Mouse (Mus musculus) activated CD4-positive, CD25-positive, alpha-beta regulatory T cell, adult 4 months (primary cell): ENCODE results near the gene Sox14. TPM values are rescaled to one million over a fixed set of nuclear protein-coding genes. Genes with fewer than 3 reads are reported as not detected.

Experiments used
- ATAC-seq: one replicate; pipeline ENCODE4 v1.8.0; 2017
- polyA plus RNA-seq, 2 experiments: library from polyadenylated mRNA; unstranded; fragments of 100-300 nt; shearing (Covaris generic); gene quantifications; one replicate each; pipeline ENCODE4 v1.2.1; 2017

Gene Sox14
- not detected for polyA plus RNA-seq

- ATAC-seq: no peak
Observed at GRCm38 (mm10) chr9:99875618-99876372, at the start of gene Sox14. Sox14 (minus strand) TSS chr9:99876170.

GRCm38 (mm10) chr9:99879311-99879710, 3.3 kb upstream of the Sox14 start:
- ATAC-seq: no peak

GRCm38 (mm10) chr9:99878588-99878987, 2.6 kb upstream of the Sox14 start:
- no peak for ATAC-seq

- ATAC-seq: no peak
Observed at GRCm38 (mm10) chr9:99877056-99877546, 1.1 kb upstream of the Sox14 start.

- ATAC-seq: no peak
Observed at GRCm38 (mm10) chr9:99876373-99877055, 544 bp upstream of the Sox14 start.

GRCm38 (mm10) chr9:99874735-99875617, 994 bp downstream of the Sox14 start:
- no peak for ATAC-seq

- no peak for ATAC-seq
Observed at GRCm38 (mm10) chr9:99873721-99874120, 2.2 kb downstream of the Sox14 start.

GRCm38 (mm10) chr9:99873116-99873620, 2.8 kb downstream of the Sox14 start:
- no peak for ATAC-seq

GRCm38 (mm10) chr9:99872204-99873115, 3.5 kb downstream of the Sox14 start:
- no peak for ATAC-seq

- no peak for ATAC-seq
Observed at GRCm38 (mm10) chr9:99871556-99872203, 4.3 kb downstream of the Sox14 start.

- ATAC-seq: no peak
Observed at GRCm38 (mm10) chr9:99870780-99871555, 5.0 kb downstream of the Sox14 start.

GRCm38 (mm10) chr9:99869936-99870779, 5.8 kb downstream of the Sox14 start:
- no peak for ATAC-seq

GRCm38 (mm10) chr9:99869275-99869674, 6.7 kb downstream of the Sox14 start:
- no peak for ATAC-seq

- no peak for ATAC-seq
Observed at GRCm38 (mm10) chr9:99868606-99869005, 7.4 kb downstream of the Sox14 start.

- ATAC-seq: no peak
Observed at GRCm38 (mm10) chr9:99868054-99868453, 7.9 kb downstream of the Sox14 start.

GRCm38 (mm10) chr9:99862936-99863335, 13.0 kb downstream of the Sox14 start:
- no peak for ATAC-seq

- no peak for ATAC-seq
Observed at GRCm38 (mm10) chr9:99854486-99854885, 21.5 kb downstream of the Sox14 start.

- ATAC-seq: no peak
Observed at GRCm38 (mm10) chr9:99853356-99853755, 22.6 kb downstream of the Sox14 start.

GRCm38 (mm10) chr9:99850354-99850753, 25.6 kb downstream of the Sox14 start:
- no peak for ATAC-seq
